Mouse (Mus musculus): ENCODE results near the gene Peli1. TPM values are rescaled to one million over a fixed set of nuclear protein-coding genes. Genes with fewer than 3 reads are reported as not detected.

The Peli1 gene
- polyA plus RNA-seq, 1 experiment from 2014 or later = 57.6 TPM

- no peak for ATAC-seq
- WGBS = 90% methylated on average over 4 of the region's 4 CpGs
- Histone ChIP-seq H3K4me3 (ENCODE audit: low read depth, low read length) (no peak overlapping the region), H3K27me3 (ENCODE audit: control insufficient read depth, insufficient read depth, low read depth, low read length) (no peaks in the 10 kb centered on the region), H3K9me3 (replicated peaks; ENCODE audit: control insufficient read depth, low read length, poor library complexity, severe bottlenecking) (no peaks in the 10 kb centered on the region), H3K4me2 (ENCODE audit: low read length) (no peak overlapping the region), H3K27ac (ENCODE audit: low read length) (no peak overlapping the region), H3K9ac (ENCODE audit: low read depth, low read length) (no peak overlapping the region), H3K36me3 (ENCODE audit: control insufficient read depth, insufficient read depth, low read length) (peaks cover 15% of the 10 kb centered on the region), H3K4me1 (ENCODE audit: control insufficient read depth, insufficient read depth, low read length) (no peaks in the 10 kb centered on the region)
Observed at GRCm38 (mm10) chr11:21153111-21153510, 62.0 kb downstream of the Peli1 start.

- no peaks in the 10 kb centered on the region for H3K27me3 ChIP-seq (ENCODE audit: control insufficient read depth, insufficient read depth, low read depth, low read length)
- no peaks in the 10 kb centered on the region for H3K9me3 ChIP-seq (replicated peaks; ENCODE audit: control insufficient read depth, low read length, poor library complexity, severe bottlenecking)
- H3K27ac ChIP-seq (ENCODE audit: low read length) = no peak overlapping the region
- no peak overlapping the region for H3K9ac ChIP-seq (ENCODE audit: low read depth, low read length)
- peaks cover 8% of the 10 kb centered on the region; the same call in 1 of the 2 replicates for H3K36me3 ChIP-seq (ENCODE audit: control insufficient read depth, insufficient read depth, low read length)
- H3K4me3 ChIP-seq (ENCODE audit: low read depth, low read length) = no peak overlapping the region
- ATAC-seq = no peak
- no peaks in the 10 kb centered on the region for H3K4me1 ChIP-seq (ENCODE audit: control insufficient read depth, insufficient read depth, low read length)
- no peak overlapping the region for H3K4me2 ChIP-seq (ENCODE audit: low read length)
- WGBS = 81% methylated on average over 4 of the region's 4 CpGs
Observed at GRCm38 (mm10) chr11:21157595-21157994, 66.5 kb downstream of the Peli1 start.

GRCm38 (mm10) chr11:21162093-21162492, 71.0 kb downstream of the Peli1 start:
- Histone ChIP-seq H3K36me3 (ENCODE audit: control insufficient read depth, insufficient read depth, low read length) (no peaks in the 10 kb centered on the region), H3K9me3 (replicated peaks; ENCODE audit: control insufficient read depth, low read length, poor library complexity, severe bottlenecking) (no peaks in the 10 kb centered on the region), H3K4me3 (ENCODE audit: low read depth, low read length) (no peak overlapping the region), H3K4me2 (ENCODE audit: low read length) (no peak overlapping the region), H3K9ac (ENCODE audit: low read depth, low read length) (no peak overlapping the region), H3K27ac (ENCODE audit: low read length) (no peak overlapping the region), H3K4me1 (ENCODE audit: control insufficient read depth, insufficient read depth, low read length) (peaks cover 8% of the 10 kb centered on the region), H3K27me3 (ENCODE audit: control insufficient read depth, insufficient read depth, low read depth, low read length) (no peaks in the 10 kb centered on the region)
- WGBS = 92% methylated on average over 5 of the region's 5 CpGs
- ATAC-seq = no peak

- Histone ChIP-seq H3K9me3 (replicated peaks; ENCODE audit: control insufficient read depth, low read length, poor library complexity, severe bottlenecking) (no peaks in the 10 kb centered on the region), H3K9ac (ENCODE audit: low read depth, low read length) (no peak overlapping the region), H3K4me3 (ENCODE audit: low read depth, low read length) (no peak overlapping the region), H3K4me2 (ENCODE audit: low read length) (no peak overlapping the region), H3K4me1 (ENCODE audit: control insufficient read depth, insufficient read depth, low read length) (peaks cover 8% of the 10 kb centered on the region), H3K27ac (ENCODE audit: low read length) (no peak overlapping the region), H3K27me3 (ENCODE audit: control insufficient read depth, insufficient read depth, low read depth, low read length) (no peaks in the 10 kb centered on the region), H3K36me3 (ENCODE audit: control insufficient read depth, insufficient read depth, low read length) (no peaks in the 10 kb centered on the region)
- ATAC-seq = no peak
- WGBS = 65% methylated on average over 7 of the region's 7 CpGs
Observed at GRCm38 (mm10) chr11:21163143-21163542, 72.1 kb downstream of the Peli1 start.

- H3K27me3 ChIP-seq (ENCODE audit: control insufficient read depth, insufficient read depth, low read depth, low read length) = no peaks in the 10 kb centered on the region
- H3K36me3 ChIP-seq (ENCODE audit: control insufficient read depth, insufficient read depth, low read length) = no peaks in the 10 kb centered on the region
- no peak overlapping the region for H3K27ac ChIP-seq (ENCODE audit: low read length)
- no peak overlapping the region for H3K4me2 ChIP-seq (ENCODE audit: low read length)
- H3K9ac ChIP-seq (ENCODE audit: low read depth, low read length) = no peak overlapping the region
- 8% methylated on average over 5 of the region's 5 CpGs for WGBS
- H3K4me3 ChIP-seq (ENCODE audit: low read depth, low read length) = no peak overlapping the region
- peak; percentile 62; the same call in 1 of the 2 replicates for ATAC-seq
- no peaks in the 10 kb centered on the region for H3K9me3 ChIP-seq (replicated peaks; ENCODE audit: control insufficient read depth, low read length, poor library complexity, severe bottlenecking)
- peaks cover 8% of the 10 kb centered on the region for H3K4me1 ChIP-seq (ENCODE audit: control insufficient read depth, insufficient read depth, low read length)
Observed at GRCm38 (mm10) chr11:21163673-21164072, 72.6 kb downstream of the Peli1 start.

GRCm38 (mm10) chr11:21164312-21164993, 73.4 kb downstream of the Peli1 start:
- H3K9me3 ChIP-seq (replicated peaks; ENCODE audit: control insufficient read depth, low read length, poor library complexity, severe bottlenecking) = no peaks in the 10 kb centered on the region
- H3K36me3 ChIP-seq (ENCODE audit: control insufficient read depth, insufficient read depth, low read length) = no peaks in the 10 kb centered on the region
- no peak overlapping the region for H3K4me2 ChIP-seq (ENCODE audit: low read length)
- no peaks in the 10 kb centered on the region for H3K27me3 ChIP-seq (ENCODE audit: control insufficient read depth, insufficient read depth, low read depth, low read length)
- peaks cover 8% of the 10 kb centered on the region for H3K4me1 ChIP-seq (ENCODE audit: control insufficient read depth, insufficient read depth, low read length)
- no peak overlapping the region for H3K4me3 ChIP-seq (ENCODE audit: low read depth, low read length)
- ATAC-seq = no peak
- no peak overlapping the region for H3K9ac ChIP-seq (ENCODE audit: low read depth, low read length)
- H3K27ac ChIP-seq (ENCODE audit: low read length) = no peak overlapping the region
- WGBS = 65% methylated on average over 8 of the region's 8 CpGs

GRCm38 (mm10) chr11:21164994-21165560, 74.0 kb downstream of the Peli1 start:
- peaks cover 8% of the 10 kb centered on the region for H3K4me1 ChIP-seq (ENCODE audit: control insufficient read depth, insufficient read depth, low read length)
- WGBS = 77% methylated on average over 4 of the region's 4 CpGs

GRCm38 (mm10) chr11:21166495-21167096, 75.5 kb downstream of the Peli1 start:
- H3K9ac ChIP-seq (ENCODE audit: low read depth, low read length) = no peak overlapping the region
- no peaks in the 10 kb centered on the region for H3K27me3 ChIP-seq (ENCODE audit: control insufficient read depth, insufficient read depth, low read depth, low read length)
- no peaks in the 10 kb centered on the region for H3K9me3 ChIP-seq (replicated peaks; ENCODE audit: control insufficient read depth, low read length, poor library complexity, severe bottlenecking)
- H3K27ac ChIP-seq (ENCODE audit: low read length) = no peak overlapping the region
- H3K4me3 ChIP-seq (ENCODE audit: low read depth, low read length) = no peak overlapping the region
- H3K36me3 ChIP-seq (ENCODE audit: control insufficient read depth, insufficient read depth, low read length) = no peaks in the 10 kb centered on the region
- no peak for ATAC-seq
- no peak overlapping the region for H3K4me2 ChIP-seq (ENCODE audit: low read length)
- WGBS = 94% methylated on average over 2 of the region's 2 CpGs
- H3K4me1 ChIP-seq (ENCODE audit: control insufficient read depth, insufficient read depth, low read length) = peaks cover 8% of the 10 kb centered on the region

More at GRCm38 (mm10) chr11:21164994-21165560, 74.0 kb downstream of the Peli1 start:
- Histone ChIP-seq H3K27ac (ENCODE audit: low read length) (no peak overlapping the region), H3K27me3 (ENCODE audit: control insufficient read depth, insufficient read depth, low read depth, low read length) (no peaks in the 10 kb centered on the region), H3K36me3 (ENCODE audit: control insufficient read depth, insufficient read depth, low read length) (no peaks in the 10 kb centered on the region), H3K4me3 (ENCODE audit: low read depth, low read length) (no peak overlapping the region), H3K9me3 (replicated peaks; ENCODE audit: control insufficient read depth, low read length, poor library complexity, severe bottlenecking) (no peaks in the 10 kb centered on the region), H3K4me2 (ENCODE audit: low read length) (no peak overlapping the region), H3K9ac (ENCODE audit: low read depth, low read length) (no peak overlapping the region)
- ATAC-seq = no peak

Measured in midbrain, embryonic 16.5 days (tissue).